Mouse (Mus musculus) hindbrain, postnatal 0 days (tissue): ENCODE measurements around the gene Gm4969. TPM values are rescaled to one million over a fixed set of nuclear protein-coding genes. Genes with fewer than 3 reads are reported as not detected.

ENCODE experiments used
- ATAC-seq: fragments of 200-750 bp; cut with Nextera tagmentation; 2 replicates; pipeline ENCODE4 v1.8.0; 2017; ENCODE audit warnings: mild to moderate bottlenecking, moderate TSS enrichment, moderate library complexity
- DNase-seq: peaks from one replicate; pipeline ENCODE4 v3.0.0-alpha.2; 2015; ENCODE audit warnings: low spot score
- H3K27ac ChIP-seq: fragments of 300-500 bp; sonication (generic); 2 replicates; pipeline ENCODE4 v1.5.1; 2014; ENCODE audit warnings: mild to moderate bottlenecking
- H3K27me3 ChIP-seq: fragments of 300-500 bp; sonication (generic); 2 replicates; pipeline ENCODE4 v1.6.1; 2014; ENCODE audit warnings: low read length, mixed read lengths; ENCODE audit not compliant: insufficient read depth
- H3K36me3 ChIP-seq: fragments of 300-500 bp; sonication (generic); 2 replicates; pipeline ENCODE4 v1.6.1; 2014; ENCODE audit warnings: low read length, mixed read lengths; ENCODE audit not compliant: insufficient read depth
- H3K4me1 ChIP-seq: fragments of 300-500 bp; sonication (generic); 2 replicates; pipeline ENCODE4 v1.6.1; 2014; ENCODE audit warnings: antibody characterized with exemption, low read length, mixed read lengths; ENCODE audit not compliant: insufficient read depth
- H3K4me2 ChIP-seq: fragments of 300-500 bp; sonication (generic); 2 replicates; pipeline ENCODE4 v1.6.1; 2014; ENCODE audit warnings: low read depth, mild to moderate bottlenecking, low read length, moderate library complexity, mixed read lengths
- H3K4me3 ChIP-seq: fragments of 300-500 bp; sonication (generic); 2 replicates; pipeline ENCODE4 v1.5.1; 2014; ENCODE audit warnings: low read length
- H3K9ac ChIP-seq: fragments of 300-500 bp; sonication (generic); replicated peaks from 2 replicates; pipeline ENCODE4 v1.6.1; 2014; ENCODE audit warnings: mild to moderate bottlenecking, low read length, moderate library complexity, mixed read lengths
- H3K9me3 ChIP-seq: fragments of 300-500 bp; sonication (generic); 2 replicates; pipeline ENCODE4 v1.6.1; 2016; ENCODE audit warnings: low read length, mixed read lengths
- CTCF ChIP-seq: IDR thresholded peaks from 2 replicates; pipeline ENCODE4 v1.5.1; 2016; ENCODE audit warnings: antibody characterized with exemption, control low read depth, low read depth
- WGBS: fragments of 180-500 bp; shearing (Covaris S2); extraction: QIAGEN DNeasy Blood & Tissue Kit; methylation state at CpG from one replicate; pipeline ENCODE4 v1.1.7; 2014; 5-methylcytosine and 5-hydroxymethylcytosine counted together
- microRNA-seq, 2 experiments: library from miRNA; unstranded; fragments of <30 nt; microRNA quantifications; one replicate each; pipeline ENCODE4; 2016
- polyA plus RNA-seq: library from polyadenylated mRNA; unstranded; fragments of >200 nt; fragmentation: Nextera tagmentation; extraction: Ambion mirVana; gene quantifications from 2 replicates; pipeline ENCODE4 v1.2.1, GENCODE M21; 2015
- total RNA-seq: library from RNA; depleted of rRNA; stranded (reverse); fragments of >200 nt; gene quantifications from 2 replicates; pipeline ENCODE4 v1.2.3, GENCODE M21; 2014; rRNA removed

Gene Gm4969
- total and polyA plus RNA-seq, 2 experiments from 2014 or later = 6.3 to 7.9 TPM

DNA sequence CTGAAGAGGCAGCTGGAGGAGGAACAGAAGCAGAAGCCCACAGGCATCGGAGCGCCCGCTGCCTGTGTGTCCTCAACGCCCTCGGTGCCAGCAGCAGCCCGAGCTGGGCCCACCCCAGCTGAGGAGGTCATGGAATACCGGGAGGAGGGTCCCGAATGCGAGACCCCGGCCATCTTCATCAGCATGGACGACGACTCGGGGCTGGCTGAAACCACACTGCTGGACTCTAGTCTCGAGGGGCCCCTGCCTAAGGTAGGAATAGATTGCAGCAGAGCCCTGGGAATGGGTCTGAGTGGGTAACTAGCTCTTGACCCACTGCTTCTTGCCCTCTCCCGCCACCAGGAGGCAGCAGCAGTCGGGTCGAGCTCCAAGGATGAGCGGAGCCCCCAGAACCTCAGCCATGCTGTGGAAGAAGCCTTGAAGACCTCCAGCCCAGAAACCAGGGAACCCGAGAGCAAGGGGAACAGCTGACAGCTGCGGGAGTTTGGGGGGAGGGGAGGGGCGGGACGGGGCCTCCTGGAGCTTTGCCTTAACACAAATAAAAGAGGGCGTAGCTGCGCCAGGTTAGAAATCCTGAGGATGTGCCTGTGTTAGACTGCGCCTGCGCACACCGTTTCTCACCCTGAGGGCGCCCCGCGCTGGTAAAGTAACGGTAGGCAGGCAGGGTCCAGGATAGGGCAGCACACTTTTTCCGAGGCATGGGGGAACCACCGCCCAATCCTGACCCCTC, 64.0 kb downstream of the Gm4969 start, which contains the start of gene Rsph6a:
Gene Rsph6a, plus strand, starts transcription at position 644 of the 730 bp plus-strand sequence.
- no peak within 1 kb of the TSS for H3K27ac ChIP-seq

DNA sequence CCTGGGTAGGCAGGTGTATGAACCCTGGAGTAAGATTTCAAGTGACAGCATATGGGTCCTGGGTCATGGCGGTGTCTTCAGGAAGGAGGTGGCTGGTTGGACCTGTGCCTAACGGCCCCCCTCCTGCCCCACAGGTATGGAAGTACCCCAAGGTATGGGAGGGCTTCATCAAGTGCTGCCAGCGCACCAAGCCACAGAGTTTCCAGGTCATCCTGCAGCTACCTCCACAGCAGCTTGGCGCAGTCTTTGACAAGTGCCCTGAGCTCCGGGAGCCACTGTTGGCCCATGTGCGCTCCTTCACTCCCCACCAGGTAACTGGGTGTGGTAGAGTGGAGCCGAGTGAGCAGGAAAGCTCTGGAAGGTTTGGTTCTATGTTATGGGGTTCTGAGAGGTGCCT, 65.0 kb downstream of the Gm4969 start:
- no peak for ATAC-seq
- H3K27ac ChIP-seq = no peak overlapping the region

More for the DNA sequence above, 64.0 kb downstream of the Gm4969 start, which contains the start of gene Rsph6a:
- no peaks in the 10 kb centered on the region for H3K4me1 ChIP-seq
- no peaks in the 10 kb centered on the region for H3K27me3 ChIP-seq
- H3K36me3 ChIP-seq = peaks cover 18% of the 10 kb centered on the region
- peak; percentile 87 for DNase-seq
- 26% methylated on average over 32 of the region's 33 CpGs for WGBS
- ATAC-seq = peak; percentile 83
- H3K9ac ChIP-seq = peak within 1 kb of the TSS; percentile 22; the same call in 1 of the 2 replicates
- no peaks in the 10 kb centered on the region for H3K9me3 ChIP-seq
- peak; percentile 83 for TF ChIP-seq CTCF
- peak within 1 kb of the TSS; percentile 50 for H3K4me2 ChIP-seq
- 0 out of 2 replicates have a peak within 1 kb of the TSS, but pooled peaks have one; percentile 7 for H3K4me3 ChIP-seq

GRCm38 (mm10) chr7:19052345-19053135, 65.6 kb downstream of the Gm4969 start:
- ATAC-seq (no peak), DNase-seq (no peak)
- Histone ChIP-seq H3K4me2 (no peak overlapping the region), H3K9me3 (no peaks in the 10 kb centered on the region), H3K36me3 (peaks cover 35% of the 10 kb centered on the region), H3K4me1 (no peaks in the 10 kb centered on the region), H3K27ac (no peak overlapping the region), H3K9ac (no peak overlapping the region), H3K4me3 (no peak overlapping the region), H3K27me3 (no peaks in the 10 kb centered on the region)
- 85% methylated on average over 15 of the region's 15 CpGs for WGBS
- TF ChIP-seq CTCF = no peak

More for the DNA sequence above, 65.0 kb downstream of the Gm4969 start:
- 94% methylated on average over 7 of the region's 7 CpGs for WGBS
- Histone ChIP-seq H3K9me3 (no peaks in the 10 kb centered on the region), H3K36me3 (peaks cover 29% of the 10 kb centered on the region), H3K4me2 (no peak overlapping the region), H3K4me1 (no peaks in the 10 kb centered on the region), H3K9ac (no peak overlapping the region), H3K4me3 (no peak overlapping the region), H3K27me3 (no peaks in the 10 kb centered on the region)
- no peak for TF ChIP-seq CTCF
- DNase-seq = no peak

- Histone ChIP-seq H3K27ac (no peak overlapping the region), H3K9ac (no peak overlapping the region), H3K4me1 (no peaks in the 10 kb centered on the region), H3K4me2 (no peak overlapping the region), H3K9me3 (no peaks in the 10 kb centered on the region), H3K27me3 (no peaks in the 10 kb centered on the region), H3K4me3 (no peak overlapping the region), H3K36me3 (peaks cover 40% of the 10 kb centered on the region)
- 72% methylated on average over 4 of the region's 4 CpGs for WGBS
- no peak for TF ChIP-seq CTCF
- DNase-seq (no peak), ATAC-seq (no peak)
These were observed 67.0 kb downstream of the Gm4969 start for GRCm38 (mm10) chr7:19051161-19051560.

DNA sequence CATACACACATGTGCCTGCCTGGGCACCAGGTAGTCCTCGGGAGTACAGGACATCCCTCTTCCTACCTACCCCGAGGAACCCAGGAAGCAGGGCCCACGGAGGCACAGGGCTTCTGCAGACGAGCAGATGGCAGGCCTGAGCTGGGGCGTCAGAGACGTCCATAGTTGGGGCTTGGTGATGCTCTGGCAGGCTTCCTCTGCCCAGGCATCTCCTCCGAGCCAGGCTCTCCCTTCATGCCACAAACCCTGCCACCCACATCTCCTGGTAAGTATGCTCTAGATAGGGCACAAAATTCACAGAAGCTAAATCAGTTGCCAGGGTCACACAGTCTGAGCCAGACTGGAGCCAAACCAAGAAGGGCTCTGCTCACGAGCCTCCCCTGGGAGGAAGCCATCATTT, 68.0 kb downstream of the Gm4969 start:
- H3K4me3 ChIP-seq = no peak overlapping the region
- 66% methylated on average over 8 of the region's 8 CpGs for WGBS
- H3K9ac ChIP-seq = no peak overlapping the region
- DNase-seq (no peak), ATAC-seq (no peak)
- H3K27me3 ChIP-seq = no peaks in the 10 kb centered on the region
- H3K4me2 ChIP-seq = no peak overlapping the region
- H3K27ac ChIP-seq = no peak overlapping the region
- H3K9me3 ChIP-seq = no peaks in the 10 kb centered on the region
- no peaks in the 10 kb centered on the region for H3K4me1 ChIP-seq
- H3K36me3 ChIP-seq = peaks cover 47% of the 10 kb centered on the region
- no peak for TF ChIP-seq CTCF

DNA sequence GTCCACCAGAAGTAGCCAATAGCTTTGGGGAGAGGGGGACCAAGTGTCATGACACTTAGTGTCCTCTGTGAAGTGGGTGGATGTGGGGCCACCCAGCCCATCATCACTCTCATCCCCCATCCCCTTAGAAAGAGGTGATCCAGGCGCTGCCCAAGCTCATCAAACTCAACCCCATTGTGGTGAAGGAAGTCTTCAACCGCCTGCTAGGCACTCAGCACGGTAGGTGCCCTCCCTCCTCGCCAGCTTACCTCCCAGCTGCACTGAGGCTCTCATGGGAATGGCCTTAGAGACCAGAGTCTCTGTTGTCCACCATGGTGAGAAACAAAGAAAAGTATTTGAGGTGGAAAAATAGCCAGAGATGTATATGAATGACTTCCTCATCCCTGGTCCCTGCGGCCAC, 68.9 kb downstream of the Gm4969 start:
- Histone ChIP-seq H3K4me3 (no peak overlapping the region), H3K4me2 (no peak overlapping the region), H3K9ac (no peak overlapping the region), H3K27ac (no peak overlapping the region), H3K9me3 (no peaks in the 10 kb centered on the region), H3K36me3 (peaks cover 55% of the 10 kb centered on the region), H3K4me1 (no peaks in the 10 kb centered on the region), H3K27me3 (no peaks in the 10 kb centered on the region)
- TF ChIP-seq CTCF = no peak
- WGBS = 89% methylated on average over 5 of the region's 5 CpGs
- ATAC-seq (no peak), DNase-seq (no peak)

Small RNA genes lying within 50 kb of the gene (microRNA-seq; reads per million reads assigned to microRNA genes)
- 0 to 0.72 reads per million in 2 experiments for gene Mir3100

Other genes starting within 250 kb of the Gm4969 start
- gene Pglyrp1, start 247.0 kb downstream of the Gm4969 start, total RNA-seq = 29.7 and 30.2 TPM in 2 replicates
- 29.1 and 30.0 TPM in 2 replicates for gene Pglyrp1, start 247.0 kb downstream of the Gm4969 start, polyA plus RNA-seq
- gene Ccdc61, start 208.0 kb downstream of the Gm4969 start, total RNA-seq = 22.0 and 31.5 TPM in 2 replicates
- 32.9 and 35.2 TPM in 2 replicates for gene Ccdc61, start 208.0 kb downstream of the Gm4969 start, polyA plus RNA-seq
- gene Nova2, start 192.5 kb downstream of the Gm4969 start, total RNA-seq = 18.3 and 19.8 TPM in 2 replicates
- gene Nova2, start 192.5 kb downstream of the Gm4969 start, polyA plus RNA-seq = 9.2 and 9.7 TPM in 2 replicates
- 1.3 and 2.6 TPM in 2 replicates for gene Nanos2, start 131.0 kb downstream of the Gm4969 start, total RNA-seq
- gene Nanos2, start 131.0 kb downstream of the Gm4969 start, polyA plus RNA-seq = 1.6 TPM in 2 replicates
- 22.5 and 26.1 TPM in 2 replicates for gene Mypop, start 127.1 kb downstream of the Gm4969 start, total RNA-seq
- 5.6 and 6.0 TPM in 2 replicates for gene Mypop, start 127.1 kb downstream of the Gm4969 start, polyA plus RNA-seq
- gene Irf2bp1, start 114.3 kb downstream of the Gm4969 start, total RNA-seq = 128 and 140 TPM in 2 replicates
- gene Irf2bp1, start 114.3 kb downstream of the Gm4969 start, polyA plus RNA-seq = 20.0 and 22.4 TPM in 2 replicates
- not detected in 2 replicates for gene Foxa3, start 94.8 kb downstream of the Gm4969 start, total RNA-seq
- not detected in 2 replicates for gene Foxa3, start 94.8 kb downstream of the Gm4969 start, polyA plus RNA-seq
- gene Sympk, start 94.0 kb downstream of the Gm4969 start, total RNA-seq = 85.4 and 88.0 TPM in 2 replicates
- 19.2 TPM in 2 replicates for gene Sympk, start 94.0 kb downstream of the Gm4969 start, polyA plus RNA-seq
- not detected in 2 replicates for gene Rsph6a, start 63.7 kb downstream of the Gm4969 start, total RNA-seq
- gene Rsph6a, start 63.7 kb downstream of the Gm4969 start, polyA plus RNA-seq = 0.19 and 0.44 TPM in 2 replicates
- 145 and 151 TPM in 2 replicates for gene Dmwd, start 42.1 kb downstream of the Gm4969 start, total RNA-seq
- 28.9 and 30.9 TPM in 2 replicates for gene Dmwd, start 42.1 kb downstream of the Gm4969 start, polyA plus RNA-seq
- gene Dmpk, start 34.5 kb downstream of the Gm4969 start, total RNA-seq = 19.5 and 27.8 TPM in 2 replicates
- 4.8 and 5.6 TPM in 2 replicates for gene Dmpk, start 34.5 kb downstream of the Gm4969 start, polyA plus RNA-seq
- gene Six5, start 23.8 kb downstream of the Gm4969 start, total RNA-seq = 10.3 and 12.1 TPM in 2 replicates
- 1.4 and 1.5 TPM in 2 replicates for gene Six5, start 23.8 kb downstream of the Gm4969 start, polyA plus RNA-seq
- 19.6 and 23.8 TPM in 2 replicates for gene Fbxo46, start 1.5 kb upstream of the Gm4969 start, total RNA-seq
- gene Fbxo46, start 1.5 kb upstream of the Gm4969 start, polyA plus RNA-seq = 7.7 and 9.0 TPM in 2 replicates
- gene Qpctl, start 30.9 kb upstream of the Gm4969 start, total RNA-seq = 17.3 and 18.3 TPM in 2 replicates
- 24.7 and 25.5 TPM in 2 replicates for gene Qpctl, start 30.9 kb upstream of the Gm4969 start, polyA plus RNA-seq
- 34.1 and 42.9 TPM in 2 replicates for gene Snrpd2, start 31.4 kb upstream of the Gm4969 start, total RNA-seq
- gene Snrpd2, start 31.4 kb upstream of the Gm4969 start, polyA plus RNA-seq = 114 and 118 TPM in 2 replicates
- gene Gipr, start 47.8 kb upstream of the Gm4969 start, total RNA-seq = 2.0 and 3.0 TPM in 2 replicates
- gene Gipr, start 47.8 kb upstream of the Gm4969 start, polyA plus RNA-seq = 0.85 and 1.3 TPM in 2 replicates
- 88.2 and 103 TPM in 2 replicates for gene Eml2, start 58.1 kb upstream of the Gm4969 start, total RNA-seq
- 15.0 and 18.9 TPM in 2 replicates for gene Eml2, start 58.1 kb upstream of the Gm4969 start, polyA plus RNA-seq
- gene Gpr4, start 94.2 kb upstream of the Gm4969 start, total RNA-seq = 3.8 and 4.5 TPM in 2 replicates
- gene Gpr4, start 94.2 kb upstream of the Gm4969 start, polyA plus RNA-seq = 4.1 and 4.4 TPM in 2 replicates
- 44.2 and 47.7 TPM in 2 replicates for gene Opa3, start 110.0 kb upstream of the Gm4969 start, total RNA-seq
- gene Opa3, start 110.0 kb upstream of the Gm4969 start, polyA plus RNA-seq = 34.6 and 37.1 TPM in 2 replicates
- 62.6 and 68.3 TPM in 2 replicates for gene Vasp, start 153.4 kb upstream of the Gm4969 start, total RNA-seq
- 35.5 and 37.0 TPM in 2 replicates for gene Vasp, start 153.4 kb upstream of the Gm4969 start, polyA plus RNA-seq
- gene Ppm1n, start 161.7 kb upstream of the Gm4969 start, total RNA-seq = 2.1 and 2.9 TPM in 2 replicates
- 2.0 and 2.5 TPM in 2 replicates for gene Ppm1n, start 161.7 kb upstream of the Gm4969 start, polyA plus RNA-seq
- gene Rtn2, start 164.3 kb upstream of the Gm4969 start, total RNA-seq = 151 and 155 TPM in 2 replicates
- gene Rtn2, start 164.3 kb upstream of the Gm4969 start, polyA plus RNA-seq = 98.4 and 101 TPM in 2 replicates
- 0.31 and 1.0 TPM in 2 replicates for gene Fosb, start 191.7 kb upstream of the Gm4969 start, total RNA-seq
- 0.09 and 0.11 TPM in 2 replicates for gene Fosb, start 191.7 kb upstream of the Gm4969 start, polyA plus RNA-seq
- 44.1 and 46.1 TPM in 2 replicates for gene Ercc1, start 226.4 kb upstream of the Gm4969 start, total RNA-seq
- 69.0 and 74.2 TPM in 2 replicates for gene Ercc1, start 226.4 kb upstream of the Gm4969 start, polyA plus RNA-seq
- gene Cd3eap, start 241.1 kb upstream of the Gm4969 start, total RNA-seq = 11.1 and 12.4 TPM in 2 replicates
- 17.9 and 19.3 TPM in 2 replicates for gene Cd3eap, start 241.1 kb upstream of the Gm4969 start, polyA plus RNA-seq
- 0.68 and 1.0 TPM in 2 replicates for gene Ppp1r13l, start 241.4 kb upstream of the Gm4969 start, total RNA-seq
- gene Ppp1r13l, start 241.4 kb upstream of the Gm4969 start, polyA plus RNA-seq = 1.0 and 1.2 TPM in 2 replicates